Mouse (Mus musculus) cortical plate, adult 2 months (tissue): Measurements from ENCODE around the gene Tmem208. TPM values are rescaled to one million over a fixed set of nuclear protein-coding genes. Genes with fewer than 3 reads are reported as not detected.

Experiments used
- H3K27ac ChIP-seq: fragments of 200-500 bp; 2 replicates; pipeline ENCODE4 v1.5.1; 2012; ENCODE audit warnings: low read length, control low read depth, inconsistent platforms; ENCODE audit not compliant: insufficient read depth
- H3K4me1 ChIP-seq: fragments of 200-500 bp; 2 replicates; pipeline ENCODE4 v1.6.1; 2011; ENCODE audit warnings: low read length; ENCODE audit not compliant: control insufficient read depth, insufficient read depth
- H3K4me3 ChIP-seq: fragments of 200-500 bp; 2 replicates; pipeline ENCODE4 v1.5.1; 2011; ENCODE audit warnings: mild to moderate bottlenecking, low read length, control low read depth; ENCODE audit not compliant: insufficient read depth
- CTCF ChIP-seq: fragments of 200-500 bp; IDR thresholded peaks from 2 replicates; pipeline ENCODE4 v1.5.1; 2011; ENCODE audit warnings: mild to moderate bottlenecking, control low read depth, low read length; ENCODE audit not compliant: insufficient read depth; ENCODE audit errors: extremely low read depth
- POLR2A ChIP-seq: fragments of 200-500 bp; IDR thresholded peaks from 2 replicates; pipeline ENCODE4 v1.6.1; 2011; ENCODE audit warnings: mild to moderate bottlenecking, low read length, control low read depth; ENCODE audit not compliant: insufficient read depth; ENCODE audit errors: extremely low read depth
- polyA plus RNA-seq: library from polyadenylated mRNA; depleted of rRNA; stranded (reverse); fragments of >200 nt; gene quantifications from 2 replicates; pipeline ENCODE4 v1.2.3, GENCODE M21; 2012; rRNA removed

Tmem208 gene
- polyA plus RNA-seq, 1 experiment: 78.1 TPM

DNA sequence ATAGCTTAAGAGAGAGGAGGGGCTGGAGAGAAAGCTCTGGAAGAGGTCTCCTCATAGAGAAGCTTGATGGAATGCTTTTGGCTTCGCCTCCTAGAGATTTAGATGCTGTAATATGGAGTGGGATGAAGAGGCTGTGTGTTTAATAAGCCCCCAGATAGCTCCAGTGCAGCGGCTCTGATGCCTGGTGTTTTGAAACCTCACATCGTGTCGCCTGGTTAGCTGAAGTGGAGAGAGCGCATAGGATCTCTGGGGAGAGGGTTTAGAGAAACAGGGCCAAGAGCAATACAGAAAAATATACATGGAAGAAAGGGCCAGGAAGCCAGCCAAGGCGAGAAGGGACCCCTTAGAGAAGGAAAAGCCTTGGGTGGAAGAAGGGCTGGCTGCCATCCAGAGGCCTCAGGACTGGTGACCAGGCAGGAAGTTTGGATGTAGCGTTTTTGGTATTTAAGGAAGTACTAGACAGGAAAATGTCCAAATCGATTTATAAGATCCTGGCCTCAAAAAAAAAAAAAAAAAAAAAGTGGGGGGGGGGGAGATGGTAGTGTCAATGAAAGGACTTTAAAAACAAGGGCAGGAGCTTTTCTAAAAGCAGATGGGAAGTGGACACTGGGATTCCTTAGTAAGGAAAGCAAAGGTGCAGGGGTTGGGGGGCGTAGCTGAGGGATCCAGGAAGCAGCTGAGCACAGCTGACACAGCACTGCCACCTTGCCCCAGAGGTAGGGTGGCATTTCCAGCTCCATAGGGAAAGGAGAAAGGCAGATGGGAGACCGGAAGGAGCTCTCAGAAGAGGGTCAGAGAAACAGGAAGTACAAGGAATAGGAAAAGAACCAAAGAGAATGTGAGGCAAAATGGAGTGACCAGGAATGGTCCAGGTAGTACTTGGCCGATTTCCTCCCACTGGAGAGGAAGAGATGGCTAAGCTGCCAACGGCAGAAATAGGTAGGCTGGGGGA is 35.9 kb downstream of the Tmem208 start:
- Histone ChIP-seq H3K4me1 (no peaks in the 10 kb centered on the region), H3K4me3 (no peak overlapping the region), H3K27ac (no peak overlapping the region)
- no peak for TF ChIP-seq POLR2A
- TF ChIP-seq CTCF: no peak

DNA sequence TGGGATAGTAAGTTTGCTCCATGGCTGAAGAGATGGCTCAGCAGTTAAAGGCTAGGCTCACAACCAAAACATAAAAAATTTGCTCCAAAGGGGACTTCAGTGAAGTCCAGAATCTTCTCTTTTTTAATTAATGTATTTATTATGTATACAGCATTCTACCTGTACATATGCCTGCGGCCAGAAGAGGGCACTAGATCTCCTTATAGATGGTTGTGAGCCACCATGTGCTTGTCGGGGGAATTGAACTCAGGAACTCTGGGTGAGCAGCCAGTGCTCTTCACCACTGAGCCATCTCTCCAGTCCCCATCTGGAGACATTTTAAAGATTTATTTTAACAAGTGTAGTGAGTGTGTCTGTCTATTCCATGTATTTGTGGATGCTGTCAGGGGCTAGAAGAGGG is 41.0 kb downstream of the Tmem208 start:
- Histone ChIP-seq H3K4me1 (no peaks in the 10 kb centered on the region), H3K4me3 (no peak overlapping the region), H3K27ac (no peak overlapping the region)
- TF ChIP-seq POLR2A (no peak), CTCF (peak; percentile 18; the same call in 1 of the 2 replicates)

DNA sequence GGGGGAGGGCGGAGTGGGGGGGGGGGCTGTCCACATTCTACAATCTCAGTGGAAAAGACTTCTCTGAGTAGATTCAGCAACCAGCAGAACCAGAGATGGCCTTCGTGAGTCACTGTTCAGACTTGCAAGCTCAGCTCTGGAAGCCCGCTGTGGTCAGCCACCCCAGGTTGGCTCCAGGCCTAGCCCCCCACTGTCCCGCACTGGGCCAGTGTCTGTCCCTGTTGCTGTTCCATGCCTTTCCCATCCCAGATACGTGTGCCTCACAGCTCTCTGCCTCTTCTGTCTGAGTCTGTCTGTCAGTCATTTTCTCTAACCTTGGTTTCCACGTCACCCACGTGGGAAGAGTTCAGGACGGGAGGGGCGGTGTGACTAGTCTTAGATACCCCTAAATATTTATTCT is 46.3 kb downstream of the Tmem208 start:
- H3K4me1 ChIP-seq: no peaks in the 10 kb centered on the region
- no peak overlapping the region for H3K4me3 ChIP-seq
- no peak overlapping the region for H3K27ac ChIP-seq
- TF ChIP-seq CTCF (no peak), POLR2A (no peak)

GRCm38 (mm10) chr8:105373032-105373431 is 46.9 kb downstream of the Tmem208 start, which contains the start of gene Plekhg4:
Gene Plekhg4 (plus strand): TSS chr8:105373274.
- Histone ChIP-seq H3K4me3 (no peak within 1 kb of the TSS), H3K27ac (no peak within 1 kb of the TSS), H3K4me1 (no peaks in the 10 kb centered on the region)
- TF ChIP-seq POLR2A (no peak), CTCF (no peak)

GRCm38 (mm10) chr8:105374513-105374966 is 48.4 kb downstream of the Tmem208 start:
- TF ChIP-seq CTCF (peak; percentile 29; the same call in 1 of the 2 replicates), POLR2A (no peak)
- Histone ChIP-seq H3K4me1 (no peaks in the 10 kb centered on the region), H3K4me3 (no peak overlapping the region)

GRCm38 (mm10) chr8:105378673-105379072 is 52.5 kb downstream of the Tmem208 start:
- H3K27ac ChIP-seq: no peak overlapping the region
- no peak overlapping the region for H3K4me3 ChIP-seq
- TF ChIP-seq CTCF (no peak), POLR2A (no peak)
- no peaks in the 10 kb centered on the region for H3K4me1 ChIP-seq

More at GRCm38 (mm10) chr8:105374513-105374966, 48.4 kb downstream of the Tmem208 start:
- no peak overlapping the region for H3K27ac ChIP-seq

DNA sequence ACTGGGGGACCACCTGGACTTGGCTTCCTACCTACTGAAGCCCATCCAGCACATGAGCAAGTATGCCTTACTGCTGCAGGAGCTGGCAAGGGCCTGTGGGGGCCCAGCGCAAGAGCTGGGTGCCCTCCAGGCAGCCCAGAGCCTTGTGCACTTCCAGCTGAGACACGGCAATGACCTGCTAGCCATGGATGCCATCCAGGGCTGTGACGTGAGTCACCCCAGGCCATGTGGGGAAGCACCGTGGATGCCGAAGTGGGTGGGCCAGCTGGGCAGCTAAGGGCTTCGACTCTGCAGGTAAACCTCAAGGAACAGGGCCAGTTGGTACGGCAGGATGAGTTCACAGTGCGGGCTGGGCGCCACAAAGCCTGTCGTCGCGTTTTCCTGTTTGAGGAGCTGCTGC is 54.2 kb downstream of the Tmem208 start:
- no peak overlapping the region for H3K27ac ChIP-seq
- no peaks in the 10 kb centered on the region for H3K4me1 ChIP-seq
- H3K4me3 ChIP-seq: no peak overlapping the region
- TF ChIP-seq POLR2A: no peak
- TF ChIP-seq CTCF: no peak

- TF ChIP-seq POLR2A (no peak), CTCF (no peak)
- Histone ChIP-seq H3K4me1 (no peaks in the 10 kb centered on the region), H3K27ac (no peak overlapping the region), H3K4me3 (no peak overlapping the region)
These were observed 57.9 kb downstream of the Tmem208 start for GRCm38 (mm10) chr8:105384070-105384469.

Other genes starting within 250 kb of the Tmem208 start
- not detected in 2 replicates for gene Ces3b, start 242.6 kb upstream of the Tmem208 start, polyA plus RNA-seq
- not detected in 2 replicates for gene Ces4a, start 194.6 kb upstream of the Tmem208 start, polyA plus RNA-seq
- 17.7 and 18.5 TPM in 2 replicates for gene Cbfb, start 155.7 kb upstream of the Tmem208 start, polyA plus RNA-seq
- gene D230025D16Rik, start 101.2 kb upstream of the Tmem208 start, polyA plus RNA-seq: 39.4 and 39.5 TPM in 2 replicates
- gene B3gnt9, start 71.2 kb upstream of the Tmem208 start, polyA plus RNA-seq: 5.2 and 5.5 TPM in 2 replicates
- 7.6 and 8.3 TPM in 2 replicates for gene Tradd, start 61.7 kb upstream of the Tmem208 start, polyA plus RNA-seq
- 2.0 and 2.2 TPM in 2 replicates for gene Fbxl8, start 61.7 kb upstream of the Tmem208 start, polyA plus RNA-seq
- 25.1 and 29.2 TPM in 2 replicates for gene Hsf4, start 56.6 kb upstream of the Tmem208 start, polyA plus RNA-seq
- 14.3 and 15.5 TPM in 2 replicates for gene Nol3, start 50.2 kb upstream of the Tmem208 start, polyA plus RNA-seq
- 24.3 and 26.3 TPM in 2 replicates for gene 4931428F04Rik, start 36.5 kb upstream of the Tmem208 start, polyA plus RNA-seq
- gene Exoc3l, start 30.3 kb upstream of the Tmem208 start, polyA plus RNA-seq: 1.4 and 1.9 TPM in 2 replicates
- gene E2f4, start 28.7 kb upstream of the Tmem208 start, polyA plus RNA-seq: 63.4 and 65.6 TPM in 2 replicates
- 2.4 and 2.9 TPM in 2 replicates for gene Elmo3, start 20.8 kb upstream of the Tmem208 start, polyA plus RNA-seq
- gene Lrrc29, start 76 bp upstream of the Tmem208 start, polyA plus RNA-seq: 3.7 and 4.3 TPM in 2 replicates
- gene Fhod1, start 21.6 kb downstream of the Tmem208 start, polyA plus RNA-seq: 3.4 and 3.5 TPM in 2 replicates
- 33.7 and 33.8 TPM in 2 replicates for gene Slc9a5, start 22.5 kb downstream of the Tmem208 start, polyA plus RNA-seq
- 3.0 and 3.2 TPM in 2 replicates for gene Plekhg4, start 46.9 kb downstream of the Tmem208 start, polyA plus RNA-seq
- not detected in 2 replicates for gene Kctd19, start 87.1 kb downstream of the Tmem208 start, polyA plus RNA-seq
- gene Lrrc36, start 87.2 kb downstream of the Tmem208 start, polyA plus RNA-seq: 0.64 and 0.94 TPM in 2 replicates
- 77.9 and 93.2 TPM in 2 replicates for gene Tppp3, start 145.2 kb downstream of the Tmem208 start, polyA plus RNA-seq
- gene Zdhhc1, start 170.5 kb downstream of the Tmem208 start, polyA plus RNA-seq: 63.6 and 66.2 TPM in 2 replicates
- gene Hsd11b2, start 192.4 kb downstream of the Tmem208 start, polyA plus RNA-seq: not detected in 2 replicates
- gene Atp6v0d1, start 239.7 kb downstream of the Tmem208 start, polyA plus RNA-seq: 359 and 361 TPM in 2 replicates